Mouse (Mus musculus): Measurements from ENCODE around the gene Babam2.

GRCm38 (mm10) chr5:31860831-31861624, 163.5 kb downstream of the Babam2 start:
- TF ChIP-seq CTCF (IDR thresholded peaks at IDR 0.05; ENCODE audit: low read depth, low read length): no peak
- no peak for TF ChIP-seq TAL1 (conservative IDR thresholded peaks at IDR 0.05; ENCODE audit: low read depth, low read length)
- TF ChIP-seq GATA1 (IDR thresholded peaks at IDR 0.05; ENCODE audit: borderline replicate concordance, low read length): no peak
- TF ChIP-seq POLR2AphosphoS5 (IDR thresholded peaks at IDR 0.05; ENCODE audit: insufficient replicate concordance, low read depth, low read length): no peak
- no peak for TF ChIP-seq GATA2 (IDR thresholded peaks at IDR 0.05; ENCODE audit: borderline replicate concordance, low read depth, low read length)
